Mouse (Mus musculus) MEL (cell line): ENCODE results near the gene Adig.

Experiments
- CHD2 ChIP-seq: IDR thresholded peaks from 2 replicates; pipeline ENCODE4 v1.6.1; 2011; ENCODE audit warnings: low read length, improper control_type of control experiment
- CTCF ChIP-seq, 3 experiments: IDR thresholded peaks in 2 of 3; conservative IDR thresholded peaks in 1 of 3; 2 replicates each; pipeline ENCODE4 v1.5.1; 2011 to 2012; ENCODE audit warnings: low read length in 3 of 3, low read depth in 2 of 3, mild to moderate bottlenecking in 2 of 3, improper control_type of control experiment in 1 of 3, inconsistent platforms in 1 of 3, mixed read lengths in 1 of 3, moderate library complexity in 1 of 3; ENCODE audit not compliant: control insufficient read depth in 1 of 3, insufficient read depth in 1 of 3, poor library complexity in 1 of 3, severe bottlenecking in 1 of 3
- EP300 ChIP-seq, 2 experiments: IDR thresholded peaks; 2 replicates each; pipeline ENCODE4 v1.6.1; 2011; ENCODE audit warnings: improper control_type of control experiment in 2 of 2, low read length in 2 of 2, low read depth in 1 of 2, mild to moderate bottlenecking in 1 of 2
- MYC ChIP-seq: IDR thresholded peaks from 2 replicates; pipeline ENCODE4 v1.6.1; 2011; ENCODE audit warnings: low read depth, mild to moderate bottlenecking, low read length, improper control_type of control experiment, moderate library complexity
- POLR2AphosphoS5 ChIP-seq: IDR thresholded peaks from 2 replicates; pipeline ENCODE4 v1.6.1; 2012; ENCODE audit warnings: low read depth, borderline replicate concordance, mild to moderate bottlenecking, inconsistent platforms, low read length, moderate library complexity, mixed read lengths
- RCOR1 ChIP-seq: IDR thresholded peaks from 2 replicates; pipeline ENCODE4 v1.6.1; 2012; ENCODE audit warnings: low read depth, mild to moderate bottlenecking, inconsistent platforms, low read length, improper control_type of control experiment
- TAL1 ChIP-seq: IDR thresholded peaks from 2 replicates; pipeline ENCODE4 v1.6.1; 2012; ENCODE audit warnings: mild to moderate bottlenecking, inconsistent platforms, low read length, moderate library complexity, mixed read lengths
- USF2 ChIP-seq, 2 experiments: IDR thresholded peaks; 2 replicates each; pipeline ENCODE4 v1.6.1; 2011 to 2012; ENCODE audit warnings: improper control_type of control experiment in 2 of 2, low read length in 2 of 2, borderline replicate concordance in 1 of 2, inconsistent platforms in 1 of 2, low read depth in 1 of 2, mild to moderate bottlenecking in 1 of 2; ENCODE audit not compliant: insufficient read depth in 1 of 2
- ZMIZ1 ChIP-seq: IDR thresholded peaks from 2 replicates; pipeline ENCODE4 v1.6.1; 2012; ENCODE audit warnings: low read depth, mild to moderate bottlenecking, inconsistent platforms, low read length, improper control_type of control experiment, moderate library complexity

GRCm38 (mm10) chr2:158550067-158550466, 47.7 kb downstream of the Adig start:
- TF ChIP-seq CTCF (IDR thresholded peaks at IDR 0.05 in 2 of 3, conservative IDR thresholded peaks at IDR 0.05 in 1 of 3; ENCODE audit: control insufficient read depth in 1 of 3, insufficient read depth in 1 of 3, low read depth in 2 of 3, low read length in 3 of 3, poor library complexity in 1 of 3, severe bottlenecking in 1 of 3), result peak; percentile 84 to 93 (median 91)
- no peak for TF ChIP-seq RCOR1
- no peak for TF ChIP-seq TAL1
- TF ChIP-seq EP300 (IDR thresholded peaks at IDR 0.05; ENCODE audit: low read depth in 1 of 2, low read length in 2 of 2), result no peak
- no peak for TF ChIP-seq POLR2AphosphoS5
- TF ChIP-seq CHD2, result no peak
- TF ChIP-seq USF2 (IDR thresholded peaks at IDR 0.05; ENCODE audit: borderline replicate concordance in 1 of 2, insufficient read depth in 1 of 2, low read depth in 1 of 2, low read length in 2 of 2), result no peak
- TF ChIP-seq ZMIZ1, result no peak
- TF ChIP-seq MYC, result no peak
